Mouse (Mus musculus): ENCODE measurements around the gene Hbb-bs. TPM values are rescaled to one million over a fixed set of nuclear protein-coding genes. Genes with fewer than 3 reads are reported as not detected.

Gene Hbb-bs
- total RNA-seq (2014; rRNA removed) (1,334 and 1,616 TPM in 2 replicates), polyA plus RNA-seq (2015; fragmentation: Nextera tagmentation; extraction: Ambion mirVana) (849 and 1,064 TPM in 2 replicates)

GRCm38 (mm10) chr7:103827808-103828207, at the start of gene Hbb-bs:
Gene Hbb-bs (minus strand): TSS chr7:103828096.
- no peak for ATAC-seq
- Histone ChIP-seq H3K27ac (no peak within 1 kb of the TSS), H3K27me3 (ENCODE audit: insufficient read depth, low read length) (no peaks in the 10 kb centered on the region), H3K4me1 (ENCODE audit: insufficient read depth, low read length) (no peaks in the 10 kb centered on the region), H3K4me2 (ENCODE audit: low read depth, low read length) (no peak within 1 kb of the TSS), H3K9ac (replicated peaks; ENCODE audit: low read length) (no peak within 1 kb of the TSS), H3K36me3 (ENCODE audit: insufficient read depth, low read length) (no peaks in the 10 kb centered on the region), H3K9me3 (ENCODE audit: low read length) (no peaks in the 10 kb centered on the region), H3K4me3 (ENCODE audit: low read length) (no peak within 1 kb of the TSS)
- TF ChIP-seq CTCF (IDR thresholded peaks at IDR 0.05; ENCODE audit: low read depth), result no peak
- WGBS, result 82% methylated on average over 4 of the region's 4 CpGs
- DNase-seq (ENCODE audit: low spot score), result no peak

DNA sequence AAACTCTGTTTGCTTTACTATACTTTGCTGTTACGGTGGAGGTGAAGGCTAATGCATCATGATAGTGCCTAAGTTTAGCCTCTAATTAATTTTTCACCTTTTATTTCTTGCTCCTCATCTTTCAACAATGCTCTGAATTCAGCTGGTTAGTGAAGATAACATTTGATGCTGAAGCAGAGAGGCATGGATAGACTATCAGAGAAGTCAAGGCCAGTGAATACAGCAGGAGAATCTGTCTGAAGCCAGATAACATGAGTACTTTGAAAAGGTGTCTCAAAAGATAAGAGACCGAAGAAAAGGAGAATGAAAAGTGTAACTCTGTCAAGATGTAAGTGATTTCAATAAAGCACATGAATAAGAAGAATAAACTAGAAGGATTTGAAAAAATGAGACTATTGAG, 49.2 kb upstream of the Hbb-bs start:
- 92% methylated on average over 2 of the region's 2 CpGs for WGBS
- no peak for TF ChIP-seq CTCF (IDR thresholded peaks at IDR 0.05; ENCODE audit: low read depth)
- H3K36me3 ChIP-seq (ENCODE audit: insufficient read depth, low read length), result no peaks in the 10 kb centered on the region

DNA sequence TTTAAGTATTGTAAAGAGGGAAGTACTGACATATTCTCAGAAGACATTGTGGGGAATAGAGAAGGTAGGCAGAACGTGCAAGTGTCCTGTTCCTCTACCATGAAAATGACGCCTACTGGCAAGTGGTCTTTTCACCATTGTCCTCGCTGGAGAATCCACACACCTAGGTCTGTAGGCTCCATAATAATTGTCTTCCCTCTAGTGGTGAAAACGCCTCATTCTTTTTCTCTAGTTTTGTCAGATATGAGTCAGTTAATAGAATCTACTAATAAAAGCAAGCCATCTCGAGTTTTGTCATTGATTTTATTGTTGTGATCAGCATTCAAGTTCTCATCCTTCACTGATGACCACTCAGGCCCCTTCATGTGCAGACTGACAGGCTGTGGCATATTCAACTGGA, 46.6 kb upstream of the Hbb-bs start:
- peak; percentile 36 for TF ChIP-seq CTCF (IDR thresholded peaks at IDR 0.05; ENCODE audit: low read depth)
- DNase-seq (ENCODE audit: low spot score), result peak; percentile 2
- Histone ChIP-seq H3K27ac (no peak overlapping the region), H3K36me3 (ENCODE audit: insufficient read depth, low read length) (no peaks in the 10 kb centered on the region), H3K4me1 (ENCODE audit: insufficient read depth, low read length) (no peaks in the 10 kb centered on the region), H3K9ac (replicated peaks; ENCODE audit: low read length) (no peak overlapping the region), H3K4me3 (ENCODE audit: low read length) (no peak overlapping the region), H3K9me3 (ENCODE audit: low read length) (no peaks in the 10 kb centered on the region), H3K27me3 (ENCODE audit: insufficient read depth, low read length) (no peaks in the 10 kb centered on the region), H3K4me2 (ENCODE audit: low read depth, low read length) (no peak overlapping the region)
- WGBS, result 50% methylated on average over 5 of the region's 5 CpGs
- no peak for ATAC-seq

More for the DNA sequence above, 49.2 kb upstream of the Hbb-bs start:
- Histone ChIP-seq H3K4me2 (ENCODE audit: low read depth, low read length) (no peak overlapping the region), H3K9me3 (ENCODE audit: low read length) (no peaks in the 10 kb centered on the region), H3K27ac (no peak overlapping the region), H3K4me3 (ENCODE audit: low read length) (no peak overlapping the region), H3K9ac (replicated peaks; ENCODE audit: low read length) (no peak overlapping the region), H3K27me3 (ENCODE audit: insufficient read depth, low read length) (no peaks in the 10 kb centered on the region), H3K4me1 (ENCODE audit: insufficient read depth, low read length) (no peaks in the 10 kb centered on the region)
- no peak for DNase-seq (ENCODE audit: low spot score)
- ATAC-seq, result no peak

DNA sequence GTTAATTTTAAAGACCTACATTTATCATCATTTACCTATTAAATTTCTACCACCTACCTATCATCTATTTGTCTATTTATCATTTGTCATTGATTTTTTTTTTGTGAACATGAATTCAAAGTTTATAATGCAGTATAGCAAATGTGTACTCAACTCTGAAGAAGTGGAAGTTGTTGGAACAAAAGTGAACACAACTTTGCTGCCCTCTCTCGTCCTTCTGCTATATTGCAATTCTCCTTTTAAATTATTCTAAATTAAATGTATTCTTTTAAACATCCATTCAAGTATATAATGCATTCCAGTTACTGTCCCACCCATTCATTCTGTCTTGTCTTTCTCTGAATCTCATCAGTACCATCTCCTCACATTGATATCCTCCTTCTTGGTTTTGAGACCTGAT, 45.2 kb upstream of the Hbb-bs start:
- H3K4me2 ChIP-seq (ENCODE audit: low read depth, low read length), result no peak overlapping the region
- H3K9ac ChIP-seq (replicated peaks; ENCODE audit: low read length), result no peak overlapping the region
- peak; percentile 65 for TF ChIP-seq CTCF (IDR thresholded peaks at IDR 0.05; ENCODE audit: low read depth)
- ATAC-seq (no peak), DNase-seq (ENCODE audit: low spot score) (peak; percentile 62)
- H3K4me3 ChIP-seq (ENCODE audit: low read length), result no peak overlapping the region
- H3K4me1 ChIP-seq (ENCODE audit: insufficient read depth, low read length), result no peaks in the 10 kb centered on the region
- H3K27ac ChIP-seq, result no peak overlapping the region
- WGBS, result 7% methylated on average over 1 of the region's 1 CpGs
- H3K36me3 ChIP-seq (ENCODE audit: insufficient read depth, low read length), result no peaks in the 10 kb centered on the region
- H3K9me3 ChIP-seq (ENCODE audit: low read length), result no peaks in the 10 kb centered on the region
- no peaks in the 10 kb centered on the region for H3K27me3 ChIP-seq (ENCODE audit: insufficient read depth, low read length)

DNA sequence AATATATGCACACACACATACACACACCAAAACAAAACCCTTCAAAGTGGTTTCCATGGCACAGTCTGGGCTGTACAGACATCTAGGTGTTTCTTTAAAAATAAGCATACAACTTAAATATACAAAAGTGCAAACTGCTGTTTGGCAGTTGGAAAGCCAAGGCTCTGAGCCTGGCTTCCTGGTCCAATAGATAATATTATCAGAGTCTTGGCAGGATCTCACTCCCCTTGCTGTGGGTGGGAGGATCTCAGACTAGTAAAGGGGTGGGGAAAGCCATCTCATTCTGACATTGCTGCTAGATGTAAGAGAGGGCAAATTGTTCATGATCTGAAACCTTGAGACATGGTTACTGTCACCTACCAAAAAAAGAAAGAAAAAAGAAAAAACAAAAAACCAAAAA, 42.8 kb upstream of the Hbb-bs start:
- no peak overlapping the region for H3K4me3 ChIP-seq (ENCODE audit: low read length)
- H3K27me3 ChIP-seq (ENCODE audit: insufficient read depth, low read length), result no peaks in the 10 kb centered on the region
- no peak overlapping the region for H3K27ac ChIP-seq
- H3K9ac ChIP-seq (replicated peaks; ENCODE audit: low read length), result no peak overlapping the region
- no peak overlapping the region for H3K4me2 ChIP-seq (ENCODE audit: low read depth, low read length)
- TF ChIP-seq CTCF (IDR thresholded peaks at IDR 0.05; ENCODE audit: low read depth), result no peak
- ATAC-seq (no peak), DNase-seq (ENCODE audit: low spot score) (no peak)
- H3K4me1 ChIP-seq (ENCODE audit: insufficient read depth, low read length), result no peaks in the 10 kb centered on the region
- no peaks in the 10 kb centered on the region for H3K9me3 ChIP-seq (ENCODE audit: low read length)
- H3K36me3 ChIP-seq (ENCODE audit: insufficient read depth, low read length), result no peaks in the 10 kb centered on the region

DNA sequence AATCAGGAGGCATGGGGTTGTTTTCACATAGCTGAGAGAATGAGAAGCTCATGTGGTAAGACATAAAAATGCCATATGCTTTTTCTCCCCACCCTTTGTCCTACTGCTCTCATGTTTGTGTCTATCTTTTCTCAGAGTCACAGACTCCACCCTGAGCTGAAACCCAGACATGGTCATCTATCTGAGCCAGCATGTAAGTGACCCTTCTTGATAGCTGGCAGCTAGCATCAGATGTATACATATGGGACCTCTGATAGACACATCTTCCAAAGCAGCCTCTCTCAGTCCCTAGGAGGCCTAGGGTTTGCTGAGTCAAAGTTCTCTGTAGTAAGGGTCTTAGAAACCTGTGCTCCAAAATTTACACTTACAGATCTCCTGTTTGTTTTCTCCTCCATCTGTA, 37.8 kb upstream of the Hbb-bs start:
- no peak for TF ChIP-seq CTCF (IDR thresholded peaks at IDR 0.05; ENCODE audit: low read depth)
- Histone ChIP-seq H3K27ac (no peak overlapping the region), H3K9ac (replicated peaks; ENCODE audit: low read length) (no peak overlapping the region), H3K9me3 (ENCODE audit: low read length) (no peaks in the 10 kb centered on the region), H3K4me2 (ENCODE audit: low read depth, low read length) (no peak overlapping the region), H3K27me3 (ENCODE audit: insufficient read depth, low read length) (no peaks in the 10 kb centered on the region), H3K36me3 (ENCODE audit: insufficient read depth, low read length) (no peaks in the 10 kb centered on the region), H3K4me1 (ENCODE audit: insufficient read depth, low read length) (no peaks in the 10 kb centered on the region), H3K4me3 (ENCODE audit: low read length) (no peak overlapping the region)
- DNase-seq (ENCODE audit: low spot score) (no peak), ATAC-seq (no peak)

GRCm38 (mm10) chr7:103861531-103861930, 33.6 kb upstream of the Hbb-bs start:
- H3K9ac ChIP-seq (replicated peaks; ENCODE audit: low read length), result no peak overlapping the region
- no peak overlapping the region for H3K4me3 ChIP-seq (ENCODE audit: low read length)
- no peak overlapping the region for H3K27ac ChIP-seq
- H3K27me3 ChIP-seq (ENCODE audit: insufficient read depth, low read length), result no peaks in the 10 kb centered on the region
- no peaks in the 10 kb centered on the region for H3K9me3 ChIP-seq (ENCODE audit: low read length)
- no peak for TF ChIP-seq CTCF (IDR thresholded peaks at IDR 0.05; ENCODE audit: low read depth)
- no peaks in the 10 kb centered on the region for H3K36me3 ChIP-seq (ENCODE audit: insufficient read depth, low read length)
- DNase-seq (ENCODE audit: low spot score), result no peak
- WGBS, result 81% methylated on average over 3 of the region's 3 CpGs
- ATAC-seq, result no peak
- no peaks in the 10 kb centered on the region for H3K4me1 ChIP-seq (ENCODE audit: insufficient read depth, low read length)
- H3K4me2 ChIP-seq (ENCODE audit: low read depth, low read length), result no peak overlapping the region
